Mouse (Mus musculus) CH12.LX (cell line): ENCODE data around the gene Atp8b4.

ENCODE experiments used
- CTCF ChIP-seq, 2 experiments: IDR thresholded peaks in 1 of 2; conservative IDR thresholded peaks in 1 of 2; 2 replicates each; pipeline ENCODE4 v1.5.1; 2011 to 2012; ENCODE audit warnings: low read depth in 2 of 2, low read length in 2 of 2, improper control_type of control experiment in 1 of 2, inconsistent platforms in 1 of 2, mild to moderate bottlenecking in 1 of 2, moderate library complexity in 1 of 2
- POLR2A ChIP-seq: IDR thresholded peaks from 2 replicates; pipeline ENCODE4 v1.6.1; 2011; ENCODE audit warnings: low read depth, mild to moderate bottlenecking, improper control_type of control experiment, low read length
- UBTF ChIP-seq: IDR thresholded peaks from 2 replicates; pipeline ENCODE4 v1.6.1; 2012; ENCODE audit warnings: low read depth, mild to moderate bottlenecking, inconsistent platforms, low read length, improper control_type of control experiment, moderate library complexity
- USF1 ChIP-seq: IDR thresholded peaks from 2 replicates; pipeline ENCODE4 v1.6.1; 2014; ENCODE audit warnings: low read depth, mild to moderate bottlenecking, inconsistent platforms, low read length, improper control_type of control experiment
- ZMIZ1 ChIP-seq: IDR thresholded peaks from 2 replicates; pipeline ENCODE4 v1.6.1; 2012; ENCODE audit warnings: low read depth, mild to moderate bottlenecking, inconsistent platforms, low read length, improper control_type of control experiment

DNA sequence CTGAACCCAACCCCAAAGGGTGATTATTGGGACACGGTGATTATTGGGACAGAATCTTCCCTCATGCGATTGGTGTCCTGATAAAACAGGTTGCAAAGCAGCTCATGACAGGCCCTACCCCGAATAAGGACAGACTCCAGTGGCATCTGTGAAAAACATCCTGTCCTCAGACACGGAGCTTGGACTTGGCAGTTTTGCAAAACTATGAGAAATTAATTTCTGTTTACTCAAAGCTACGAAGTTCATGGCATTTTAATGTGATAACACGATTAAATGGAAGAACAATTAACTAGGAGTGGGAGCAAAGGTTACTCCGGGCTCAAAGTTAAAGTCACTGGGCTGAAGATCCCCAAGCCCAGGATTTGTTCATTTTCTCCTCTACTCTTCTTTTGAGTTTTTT is 49.2 kb upstream of the Atp8b4 start:
- TF ChIP-seq UBTF, result no peak
- TF ChIP-seq CTCF (conservative IDR thresholded peaks at IDR 0.05 in 1 of 2, IDR thresholded peaks at IDR 0.05 in 1 of 2; ENCODE audit: low read depth in 2 of 2, low read length in 2 of 2), result no peak
- no peak for TF ChIP-seq ZMIZ1
- TF ChIP-seq POLR2A, result no peak
- TF ChIP-seq USF1, result no peak
